Mouse (Mus musculus): ENCODE results near the gene Chpf. TPM values are rescaled to one million over a fixed set of nuclear protein-coding genes. Genes with fewer than 3 reads are reported as not detected.

The Chpf gene
- 31.4 TPM for polyA plus RNA-seq (2017; shearing (Covaris generic))

DNA sequence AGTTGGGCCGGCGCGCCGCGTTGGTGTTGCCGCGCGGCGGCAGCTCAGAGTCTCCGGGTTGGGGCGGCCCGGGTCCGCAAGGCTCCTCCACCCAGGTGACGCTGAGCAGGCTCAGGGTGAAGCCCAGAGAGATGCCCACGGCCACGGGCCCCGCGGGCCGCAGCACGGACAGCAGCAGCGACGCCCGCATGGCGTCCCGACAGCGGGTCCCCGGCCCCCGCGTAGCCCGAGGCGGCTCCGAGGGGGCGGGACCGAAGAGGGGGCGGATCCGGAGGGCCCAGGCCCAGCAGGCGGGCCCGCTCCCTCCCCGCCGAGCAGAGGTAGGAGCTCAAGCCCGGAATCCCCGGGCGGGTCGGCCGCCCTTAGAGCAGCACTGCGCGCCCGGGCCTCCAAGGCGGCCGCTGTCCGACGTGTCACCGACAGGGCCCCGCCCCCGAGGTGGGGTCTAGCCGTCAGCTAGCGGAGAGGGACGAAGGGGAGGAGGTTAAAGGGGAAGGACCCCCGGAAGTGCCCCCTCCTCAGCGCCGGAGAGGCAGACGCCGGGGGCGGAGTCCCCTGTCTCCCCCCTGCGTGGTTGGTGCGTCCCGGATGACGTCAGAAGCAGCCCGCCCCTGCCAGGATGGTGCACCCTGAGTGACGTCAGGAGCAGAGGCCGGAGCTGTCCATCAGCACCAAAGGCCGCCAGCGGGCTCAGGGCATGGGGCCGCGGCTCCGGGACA lies at the start of gene Chpf, which contains the start of gene Tmem198:
TSS of gene Chpf (minus strand) at position 392 of the 719 bp plus-strand sequence.
TSS of gene Tmem198 (plus strand) at position 617 of the 719 bp plus-strand sequence.

DNA sequence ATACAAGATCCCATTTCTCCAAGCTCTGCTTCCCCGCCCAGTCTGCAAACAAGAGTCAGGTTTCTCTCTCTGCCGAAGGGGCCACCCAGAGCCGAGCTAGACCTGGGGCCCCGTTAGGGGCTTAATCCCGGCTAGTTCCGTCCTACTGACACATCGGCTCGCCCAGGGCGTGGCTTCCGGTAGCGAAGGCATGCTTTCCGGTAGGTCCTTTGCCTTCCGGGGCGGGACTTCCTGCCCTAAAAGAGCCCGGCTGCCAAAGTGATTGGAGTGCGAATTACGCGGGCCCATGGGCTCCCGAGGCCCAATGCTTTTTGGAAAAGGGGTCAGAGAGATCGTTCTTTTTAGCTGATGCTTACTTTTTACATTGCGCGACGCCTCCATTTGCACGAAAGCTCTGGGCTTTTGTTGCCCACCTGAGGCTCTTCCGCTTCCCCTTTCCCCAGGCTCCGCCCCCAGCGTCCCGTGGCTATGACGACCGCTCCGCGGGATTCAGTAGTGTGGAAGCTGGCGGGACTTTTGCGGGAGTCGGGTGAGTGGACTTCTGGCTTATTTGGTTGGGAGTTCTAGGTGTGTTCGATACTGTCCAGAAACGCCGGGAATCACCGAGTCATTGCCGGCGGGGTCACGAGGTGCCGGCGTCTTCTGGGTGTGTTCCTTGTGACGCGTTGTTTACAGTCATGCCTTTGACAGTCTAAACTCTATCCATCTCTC lies 42.4 kb upstream of the Chpf start, which contains the start of gene Stk11ip:
TSS of gene Stk11ip (plus strand) at position 209 of the 711 bp plus-strand sequence.

DNA sequence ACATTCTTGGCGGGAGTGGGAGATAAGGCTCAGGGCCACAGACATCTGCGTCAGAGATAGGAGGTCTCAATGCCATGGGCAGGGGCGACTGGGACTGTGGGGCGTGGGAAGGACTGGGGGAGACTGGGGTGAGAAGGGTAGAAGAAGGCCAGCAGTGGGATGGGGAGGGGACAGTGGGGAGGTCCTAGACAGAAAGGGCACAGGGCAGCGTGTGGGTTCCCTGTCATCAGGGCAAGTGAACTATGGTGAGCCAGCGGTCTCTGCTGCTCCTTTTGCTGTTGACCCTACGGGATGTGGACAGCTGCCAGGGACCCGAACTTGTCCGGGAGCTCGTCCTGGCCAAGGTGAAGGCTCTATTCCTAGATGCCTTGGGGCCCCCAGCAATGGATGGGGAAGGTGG lies 27.9 kb upstream of the Chpf start, which contains the start of gene Inha:
TSS of gene Inha (plus strand) at position 72 of the 400 bp plus-strand sequence.

DNA sequence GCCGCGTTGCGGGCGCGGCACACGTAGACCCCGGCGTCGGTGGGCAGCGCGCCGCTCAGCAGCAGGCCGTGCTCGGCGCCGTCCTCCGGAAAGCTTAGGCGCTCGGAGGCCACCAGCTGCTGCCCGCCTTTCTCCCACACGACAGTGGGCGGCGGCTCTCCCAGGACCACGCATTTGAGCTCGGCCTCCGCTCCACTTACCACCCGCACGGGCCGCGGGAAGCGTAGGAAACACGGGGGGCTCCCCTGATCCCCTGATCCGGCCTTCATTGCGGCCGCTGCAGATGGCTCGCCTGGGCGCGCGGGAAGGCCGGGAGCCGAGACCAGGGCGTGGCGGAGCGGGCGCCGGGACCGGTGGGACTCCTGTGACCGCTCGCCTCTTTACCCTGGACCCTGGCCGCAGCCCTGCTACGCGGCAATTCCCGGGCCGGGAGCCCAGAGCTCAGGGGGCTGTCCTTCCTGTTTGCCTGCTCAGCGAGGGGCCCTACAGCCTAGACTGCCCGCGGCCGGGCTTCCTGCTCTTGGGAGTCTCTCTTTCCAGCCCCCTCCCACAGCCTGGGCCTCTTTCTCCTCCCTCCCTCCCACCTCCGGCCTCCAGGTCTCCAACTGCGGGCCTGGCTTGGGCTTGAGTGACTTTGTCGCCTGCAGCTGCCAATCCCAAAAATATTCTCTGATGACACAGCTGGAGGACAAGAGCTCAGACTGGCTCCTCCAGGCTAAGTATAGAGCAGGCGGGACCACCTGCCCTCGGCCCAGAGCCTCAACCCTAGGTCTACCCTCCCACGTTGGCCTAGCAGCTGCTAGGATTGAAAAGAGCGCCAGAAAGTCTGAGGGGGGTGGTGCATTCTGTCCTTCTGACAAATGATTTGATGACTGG lies 27.1 kb upstream of the Chpf start, which contains the start of gene Obsl1:
TSS of gene Obsl1 (minus strand) at position 497 of the 876 bp plus-strand sequence.

DNA sequence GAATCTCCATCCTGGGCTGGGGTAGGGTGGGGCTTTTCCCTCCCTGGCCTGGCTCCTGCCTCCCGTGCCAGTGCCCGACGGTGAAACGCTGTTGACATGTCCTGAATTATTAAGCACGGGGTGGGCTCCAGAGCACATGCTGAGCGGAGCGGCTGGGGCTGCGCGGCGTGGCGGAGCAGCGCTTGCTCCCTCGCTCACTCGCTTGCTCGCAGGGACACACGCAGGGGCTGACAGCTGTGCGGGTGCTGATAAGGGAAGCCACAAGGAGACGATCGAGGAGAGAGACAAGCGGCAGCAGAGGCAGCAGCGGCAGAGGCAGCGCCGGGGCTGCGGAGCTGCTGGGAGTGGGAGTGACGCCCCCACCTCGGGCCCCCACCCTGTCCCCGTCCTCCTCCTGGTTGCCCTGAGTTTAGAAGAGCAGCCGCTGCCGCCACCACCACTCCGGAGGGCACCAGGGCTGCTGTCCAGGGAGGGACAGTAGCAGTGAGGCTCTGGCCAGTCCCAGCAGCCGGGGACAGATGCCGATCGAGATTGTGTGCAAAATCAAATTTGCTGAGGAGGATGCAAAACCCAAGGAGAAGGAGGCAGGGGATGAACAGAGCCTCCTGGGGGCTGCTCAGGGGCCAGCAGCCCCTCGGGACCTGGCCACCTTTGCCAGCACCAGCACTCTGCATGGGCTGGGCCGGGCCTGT lies 28.6 kb downstream of the Chpf start, which contains the start of gene Asic4:
TSS of gene Asic4 (plus strand) at position 123 of the 692 bp plus-strand sequence.

DNA sequence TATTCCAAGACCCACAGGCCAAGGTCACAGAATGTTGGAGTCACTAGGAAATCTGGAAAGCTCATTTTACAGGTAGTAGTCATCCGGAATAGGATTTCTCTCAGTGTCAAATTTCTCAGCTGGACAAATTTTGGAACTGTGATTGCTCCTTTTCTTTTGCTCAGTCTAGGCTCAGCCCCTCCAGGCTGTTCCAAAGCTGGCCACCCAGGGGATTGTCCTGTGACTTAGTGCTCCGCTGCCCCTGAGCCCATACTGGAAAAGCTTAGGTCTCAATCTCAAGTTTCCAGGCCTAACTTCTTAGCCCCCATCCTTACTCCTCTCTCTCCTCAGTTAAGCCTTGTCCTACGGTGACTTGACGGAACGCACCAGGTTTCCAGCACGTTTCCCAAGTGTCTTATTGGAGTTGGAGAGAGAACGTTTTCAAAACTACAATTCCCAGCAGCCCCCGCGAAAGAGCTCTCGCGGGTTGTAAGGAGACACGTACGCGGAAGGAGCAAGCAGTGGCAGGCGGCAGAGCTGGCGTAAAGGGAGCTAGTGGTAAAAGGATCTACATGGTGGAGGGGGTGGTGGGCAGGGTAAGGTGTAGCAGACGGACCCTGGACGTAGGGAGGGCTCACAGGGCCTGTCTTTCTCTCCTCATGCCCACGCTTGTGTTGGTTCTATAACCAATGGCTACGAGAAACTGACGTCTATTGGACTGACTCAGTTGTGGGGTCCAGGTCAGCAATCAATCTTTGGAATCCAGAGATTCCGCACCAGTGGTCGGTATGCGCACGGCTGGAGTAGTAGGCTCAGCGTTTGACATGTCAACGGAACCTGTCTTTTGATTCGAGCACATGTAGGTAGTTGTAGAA lies 43.4 kb downstream of the Chpf start, which contains the start of gene Gmppa:
TSS of gene Gmppa (plus strand) at position 456 of the 854 bp plus-strand sequence.

Other genes with a start within 250 kb of the Chpf start
- not detected for gene A630095N17Rik, start 247.2 kb downstream of the Chpf start, polyA plus RNA-seq (2017; shearing (Covaris generic))
- gene Dnajb2, start 242.9 kb downstream of the Chpf start, polyA plus RNA-seq (2017; shearing (Covaris generic)): 109 TPM
- 0.13 TPM for gene Ptprn, start 214.8 kb downstream of the Chpf start, polyA plus RNA-seq (2017; shearing (Covaris generic))
- gene Resp18, start 200.9 kb downstream of the Chpf start, polyA plus RNA-seq (2017; shearing (Covaris generic)): not detected
- gene Dnpep, start 161.3 kb downstream of the Chpf start, polyA plus RNA-seq (2017; shearing (Covaris generic)): 42.9 TPM
- not detected for gene Des, start 119.0 kb downstream of the Chpf start, polyA plus RNA-seq (2017; shearing (Covaris generic))
- 0.59 TPM for gene Speg, start 104.0 kb downstream of the Chpf start, polyA plus RNA-seq (2017; shearing (Covaris generic))
- 97.2 TPM for gene Gmppa, start 43.4 kb downstream of the Chpf start, polyA plus RNA-seq (2017; shearing (Covaris generic))
- not detected for gene Asic4, start 28.9 kb downstream of the Chpf start, polyA plus RNA-seq (2017; shearing (Covaris generic))
- 3.5 TPM for gene Tmem198, start 225 bp upstream of the Chpf start, polyA plus RNA-seq (2017; shearing (Covaris generic))
- gene Obsl1, start 27.1 kb upstream of the Chpf start, polyA plus RNA-seq (2017; shearing (Covaris generic)): 1.9 TPM
- gene Inha, start 27.8 kb upstream of the Chpf start, polyA plus RNA-seq (2017; shearing (Covaris generic)): not detected
- 32.1 TPM for gene Stk11ip, start 42.2 kb upstream of the Chpf start, polyA plus RNA-seq (2017; shearing (Covaris generic))
- gene Slc4a3, start 67.0 kb upstream of the Chpf start, polyA plus RNA-seq (2017; shearing (Covaris generic)): not detected